Mouse (Mus musculus) neural tube, embryonic 14.5 days (tissue): Measurements from ENCODE around the gene Gpd1l. TPM values are rescaled to one million over a fixed set of nuclear protein-coding genes. Genes with fewer than 3 reads are reported as not detected.

Experiments used
- ATAC-seq: fragments of 200-750 bp; cut with Nextera tagmentation; 2 replicates; pipeline ENCODE4 v1.8.0; 2017; ENCODE audit warnings: low read depth, mild to moderate bottlenecking, moderate TSS enrichment, moderate library complexity
- H3K27ac ChIP-seq: fragments of 300-500 bp; sonication (generic); 2 replicates; pipeline ENCODE4 v1.5.1; 2014; ENCODE audit warnings: low read depth, mild to moderate bottlenecking, control low read depth, low read length, moderate library complexity, mixed read lengths
- H3K27me3 ChIP-seq: fragments of 300-500 bp; sonication (generic); 2 replicates; pipeline ENCODE4 v1.6.1; 2014; ENCODE audit warnings: low read length; ENCODE audit not compliant: control insufficient read depth, insufficient read depth
- H3K36me3 ChIP-seq: fragments of 300-500 bp; sonication (generic); 2 replicates; pipeline ENCODE4 v1.6.1; 2014; ENCODE audit warnings: low read length, mixed read lengths; ENCODE audit not compliant: control insufficient read depth, insufficient read depth
- H3K4me1 ChIP-seq: fragments of 300-500 bp; sonication (generic); 2 replicates; pipeline ENCODE4 v1.6.1; 2014; ENCODE audit warnings: low read length; ENCODE audit not compliant: control insufficient read depth, insufficient read depth
- H3K4me2 ChIP-seq: fragments of 300-500 bp; sonication (generic); 2 replicates; pipeline ENCODE4 v1.6.1; 2014; ENCODE audit warnings: mild to moderate bottlenecking, low read depth, low read length, control low read depth
- H3K4me3 ChIP-seq: fragments of 300-500 bp; sonication (generic); 2 replicates; pipeline ENCODE4 v1.5.1; 2014; ENCODE audit warnings: low read depth, low read length, control low read depth, mixed read lengths
- H3K9ac ChIP-seq: fragments of 300-500 bp; sonication (generic); replicated peaks from 2 replicates; pipeline ENCODE4 v1.6.1; 2014; ENCODE audit warnings: low read depth, mild to moderate bottlenecking, control low read depth, low read length, mixed read lengths
- H3K9me3 ChIP-seq: fragments of 300-500 bp; sonication (generic); 2 replicates; pipeline ENCODE4 v1.6.1; 2016; ENCODE audit warnings: low read length; ENCODE audit not compliant: control insufficient read depth
- WGBS: fragments of 180-500 bp; shearing (Covaris S2); extraction: QIAGEN DNeasy Blood & Tissue Kit; methylation state at CpG from one replicate; pipeline ENCODE4 v1.1.7; 2014; 5-methylcytosine and 5-hydroxymethylcytosine counted together
- polyA plus RNA-seq: library from polyadenylated mRNA; unstranded; fragments of >200 nt; fragmentation: Nextera tagmentation; extraction: Ambion mirVana; gene quantifications from 2 replicates; pipeline ENCODE4 v1.2.1, GENCODE M21; 2014

The Gpd1l gene
- polyA plus RNA-seq, 1 experiment from 2014 or later, result 24.9 TPM

DNA sequence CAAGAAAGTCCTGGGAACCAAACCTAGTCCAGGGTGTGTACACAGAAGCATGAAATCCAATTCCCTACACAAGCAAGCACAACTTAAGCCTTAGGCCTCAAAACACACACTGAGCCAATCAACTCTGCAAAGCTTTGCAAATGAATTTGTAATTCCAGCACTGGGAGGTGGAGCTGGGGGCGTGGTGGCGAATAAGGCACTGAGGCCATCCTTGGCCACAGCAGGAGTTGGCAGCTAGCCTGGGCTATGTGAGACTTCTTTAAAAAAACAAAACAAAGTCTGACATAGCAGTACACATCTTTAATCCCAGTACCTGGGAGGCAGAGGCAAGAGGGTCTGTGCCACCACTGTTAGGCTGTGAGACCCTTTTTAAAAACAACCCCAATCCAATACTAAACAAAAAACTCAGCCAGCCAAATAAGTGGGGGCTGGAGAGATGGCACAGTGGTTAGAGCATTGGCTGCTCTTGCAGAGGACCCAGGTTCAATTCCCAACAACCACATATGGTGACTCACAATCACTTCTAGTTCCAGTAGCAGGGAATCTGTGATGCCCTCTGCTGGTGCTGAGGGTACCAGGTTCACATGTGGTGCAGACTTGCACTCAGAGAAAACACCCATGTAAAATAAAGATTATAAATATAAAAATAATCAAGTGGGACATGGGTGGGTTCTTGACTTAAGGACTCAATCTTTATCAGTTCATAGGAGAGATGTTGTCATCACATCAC, 12.3 kb downstream of the Gpd1l start:
- ATAC-seq, result no peak
- no peak overlapping the region for H3K9ac ChIP-seq
- no peak overlapping the region for H3K4me2 ChIP-seq
- H3K9me3 ChIP-seq, result no peaks in the 10 kb centered on the region
- no peaks in the 10 kb centered on the region for H3K27me3 ChIP-seq
- no peak overlapping the region for H3K27ac ChIP-seq
- peaks cover 2% of the 10 kb centered on the region; the same call in 1 of the 2 replicates for H3K36me3 ChIP-seq
- H3K4me1 ChIP-seq, result 0 out of 2 replicates have a peak, but pooled peaks cover 7% of the 10 kb centered on the region
- 88% methylated on average over 2 of the region's 2 CpGs for WGBS
- H3K4me3 ChIP-seq, result no peak overlapping the region

GRCm38 (mm10) chr9:114920569-114920968, 13.2 kb downstream of the Gpd1l start:
- H3K4me3 ChIP-seq, result no peak overlapping the region
- H3K4me1 ChIP-seq, result 0 out of 2 replicates have a peak, but pooled peaks cover 7% of the 10 kb centered on the region
- no peaks in the 10 kb centered on the region for H3K27me3 ChIP-seq
- no peak for ATAC-seq
- 91% methylated on average over 9 of the region's 9 CpGs for WGBS
- H3K9ac ChIP-seq, result no peak overlapping the region
- H3K9me3 ChIP-seq, result no peaks in the 10 kb centered on the region
- no peak overlapping the region for H3K4me2 ChIP-seq
- H3K36me3 ChIP-seq, result peaks cover 2% of the 10 kb centered on the region; the same call in 1 of the 2 replicates
- H3K27ac ChIP-seq, result no peak overlapping the region

DNA sequence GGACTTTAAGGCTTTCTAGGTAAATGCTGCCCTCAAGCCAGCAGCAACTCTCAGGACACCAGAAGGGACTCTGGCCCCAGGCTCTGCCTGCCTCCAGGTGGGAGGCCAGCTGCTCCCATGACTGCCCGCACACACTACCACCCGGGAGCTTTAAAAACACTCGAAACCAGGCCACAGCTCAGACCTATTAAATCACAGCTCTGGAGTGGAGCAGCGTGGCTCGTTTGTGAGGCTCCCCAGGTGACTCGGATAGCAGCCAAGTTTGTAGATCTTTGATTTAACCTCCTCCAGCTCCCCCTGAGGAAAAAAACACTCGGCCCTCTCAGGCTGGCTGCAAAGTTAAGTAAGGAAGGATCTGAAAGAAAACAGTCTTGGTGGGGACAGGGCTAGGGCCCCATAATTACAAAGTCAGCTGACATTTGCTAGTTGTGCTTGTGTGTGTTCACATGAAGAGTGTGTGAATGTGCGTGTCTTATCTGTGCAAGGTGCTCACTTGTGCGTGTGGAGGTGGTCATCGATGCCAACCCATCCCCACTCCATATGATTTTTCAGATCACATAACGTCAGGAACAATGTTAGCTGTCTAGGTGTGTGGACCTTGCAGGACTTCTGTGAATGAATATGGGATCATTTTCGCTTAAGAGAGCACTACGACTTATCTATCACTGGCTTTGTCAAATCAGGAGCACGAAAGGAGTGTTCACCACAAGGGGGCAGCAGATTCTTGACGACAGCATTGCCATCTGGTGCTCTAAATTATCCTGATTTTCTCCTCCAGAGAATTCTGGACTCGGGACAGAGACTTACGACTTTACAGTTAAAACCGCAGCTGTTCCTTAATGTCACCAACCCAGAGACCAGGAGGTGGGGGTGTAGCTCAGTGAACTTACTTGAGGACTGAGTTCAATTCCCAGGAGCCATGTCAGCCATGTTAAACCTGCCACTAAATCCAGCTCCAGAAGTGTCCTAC, 20.8 kb downstream of the Gpd1l start:
- Histone ChIP-seq H3K27me3 (no peaks in the 10 kb centered on the region), H3K4me1 (no peaks in the 10 kb centered on the region), H3K27ac (no peak overlapping the region), H3K9me3 (no peaks in the 10 kb centered on the region), H3K4me3 (no peak overlapping the region), H3K4me2 (no peak overlapping the region), H3K9ac (no peak overlapping the region), H3K36me3 (peaks cover 4% of the 10 kb centered on the region; the same call in 1 of the 2 replicates)
- peak; percentile 49; the same call in 1 of the 2 replicates for ATAC-seq
- 42% methylated on average over 18 of the region's 18 CpGs for WGBS

GRCm38 (mm10) chr9:114907509-114907908, 26.3 kb downstream of the Gpd1l start:
- 82% methylated on average over 7 of the region's 7 CpGs for WGBS
- no peaks in the 10 kb centered on the region for H3K9me3 ChIP-seq
- H3K4me2 ChIP-seq, result no peak overlapping the region
- H3K4me1 ChIP-seq, result no peaks in the 10 kb centered on the region
- H3K27me3 ChIP-seq, result no peaks in the 10 kb centered on the region
- 0 out of 2 replicates have a peak, but pooled peaks cover 3% of the 10 kb centered on the region for H3K36me3 ChIP-seq
- no peak overlapping the region for H3K9ac ChIP-seq
- no peak overlapping the region for H3K4me3 ChIP-seq
- no peak for ATAC-seq
- H3K27ac ChIP-seq, result no peak overlapping the region

DNA sequence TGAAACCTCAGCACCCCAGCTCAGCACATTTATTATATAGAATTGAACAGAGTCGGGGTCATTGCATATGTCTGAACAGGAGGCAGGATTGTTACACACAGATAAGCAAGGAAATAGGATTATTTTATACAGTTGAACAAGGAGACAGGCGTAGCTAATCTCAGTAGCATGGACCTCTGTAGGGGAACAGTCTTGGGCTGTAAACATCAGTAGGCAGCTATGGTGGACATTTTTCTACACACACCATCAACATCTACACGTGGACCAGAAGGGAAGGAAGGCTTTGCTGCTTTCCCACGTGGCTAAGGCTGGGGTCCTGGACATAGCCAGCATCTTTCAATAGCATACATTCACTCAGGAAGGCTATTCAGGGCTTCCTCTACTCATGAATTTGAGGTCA, 37.9 kb downstream of the Gpd1l start:
- no peaks in the 10 kb centered on the region for H3K36me3 ChIP-seq
- no peaks in the 10 kb centered on the region for H3K9me3 ChIP-seq
- H3K27ac ChIP-seq, result no peak overlapping the region
- H3K27me3 ChIP-seq, result no peaks in the 10 kb centered on the region
- H3K9ac ChIP-seq, result no peak overlapping the region
- ATAC-seq, result no peak
- H3K4me2 ChIP-seq, result no peak overlapping the region
- WGBS, result 85% methylated on average over 4 of the region's 4 CpGs
- no peak overlapping the region for H3K4me3 ChIP-seq
- H3K4me1 ChIP-seq, result no peaks in the 10 kb centered on the region

GRCm38 (mm10) chr9:114892974-114893373, 40.8 kb downstream of the Gpd1l start:
- H3K4me1 ChIP-seq, result no peaks in the 10 kb centered on the region
- no peak overlapping the region for H3K4me3 ChIP-seq
- no peaks in the 10 kb centered on the region for H3K9me3 ChIP-seq
- no peak overlapping the region for H3K4me2 ChIP-seq
- WGBS, result 81% methylated on average over 11 of the region's 11 CpGs
- H3K36me3 ChIP-seq, result no peaks in the 10 kb centered on the region
- ATAC-seq, result no peak
- H3K9ac ChIP-seq, result no peak overlapping the region
- no peaks in the 10 kb centered on the region for H3K27me3 ChIP-seq
- H3K27ac ChIP-seq, result no peak overlapping the region

DNA sequence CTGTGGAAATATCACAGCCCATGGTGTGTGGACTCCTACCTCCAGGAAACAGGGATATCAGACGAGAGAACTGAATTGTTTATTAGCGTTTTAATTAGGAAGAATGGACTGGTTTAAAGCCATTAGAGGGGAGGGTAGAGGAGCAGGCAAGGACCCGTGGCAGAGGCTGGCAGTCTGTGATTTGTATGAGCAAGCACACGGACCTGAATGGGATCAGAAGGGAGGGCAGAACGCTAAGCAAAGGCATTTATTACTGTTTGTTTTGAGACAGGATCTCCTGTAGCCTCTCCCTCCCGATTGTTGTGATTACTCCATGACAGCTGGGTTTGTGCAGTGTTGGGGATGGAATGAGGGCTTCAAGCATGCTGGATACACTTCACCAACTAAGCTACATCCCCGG, 43.4 kb downstream of the Gpd1l start:
- no peak overlapping the region for H3K4me2 ChIP-seq
- H3K4me1 ChIP-seq, result no peaks in the 10 kb centered on the region
- H3K27me3 ChIP-seq, result no peaks in the 10 kb centered on the region
- no peak overlapping the region for H3K9ac ChIP-seq
- ATAC-seq, result no peak
- H3K9me3 ChIP-seq, result no peaks in the 10 kb centered on the region
- no peaks in the 10 kb centered on the region for H3K36me3 ChIP-seq
- no peak overlapping the region for H3K4me3 ChIP-seq
- H3K27ac ChIP-seq, result no peak overlapping the region
- WGBS, result 20% methylated on average over 7 of the region's 7 CpGs

GRCm38 (mm10) chr9:114888856-114889407, 44.9 kb downstream of the Gpd1l start:
- no peaks in the 10 kb centered on the region for H3K27me3 ChIP-seq
- no peak overlapping the region for H3K4me2 ChIP-seq
- H3K36me3 ChIP-seq, result no peaks in the 10 kb centered on the region
- 89% methylated on average over 5 of the region's 5 CpGs for WGBS
- H3K9me3 ChIP-seq, result no peaks in the 10 kb centered on the region
- no peak overlapping the region for H3K9ac ChIP-seq
- no peak for ATAC-seq
- no peaks in the 10 kb centered on the region for H3K4me1 ChIP-seq
- H3K4me3 ChIP-seq, result no peak overlapping the region
- no peak overlapping the region for H3K27ac ChIP-seq
